Mouse (Mus musculus) G1E (cell line): ENCODE measurements around the gene Sp7. TPM values are rescaled to one million over a fixed set of nuclear protein-coding genes. Genes with fewer than 3 reads are reported as not detected.

Source experiments
- ATAC-seq: 2 replicates; pipeline ENCODE4 v1.8.0; 2016; ENCODE audit warnings: mild to moderate bottlenecking; ENCODE audit not compliant: insufficient number of reproducible peaks, poor library complexity, low FRiP score, severe bottlenecking; ENCODE audit errors: extremely low read depth
- DNase-seq: peaks from one replicate; pipeline ENCODE4 v3.0.0; 2012; ENCODE audit warnings: low spot score
- H3K27me3 ChIP-seq: 2 replicates; pipeline ENCODE4 v1.6.1; 2012; ENCODE audit warnings: mild to moderate bottlenecking, low read length, inconsistent platforms; ENCODE audit not compliant: insufficient read depth
- H3K36me3 ChIP-seq: replicated peaks from 2 replicates; pipeline ENCODE3; 2012; ENCODE audit warnings: mild to moderate bottlenecking, inconsistent platforms
- H3K4me1 ChIP-seq: 2 replicates; pipeline ENCODE4 v1.6.1; 2012; ENCODE audit warnings: low read depth, low read length, inconsistent platforms, mixed read lengths; ENCODE audit not compliant: insufficient read depth
- H3K4me3 ChIP-seq: 2 replicates; pipeline ENCODE4 v1.5.1; 2012; ENCODE audit warnings: low read depth, mild to moderate bottlenecking, inconsistent platforms, low read length, moderate library complexity, mixed read lengths
- H3K9me3 ChIP-seq: replicated peaks from 2 replicates; pipeline ENCODE4 v1.6.1; 2012; ENCODE audit warnings: inconsistent platforms
- CTCF ChIP-seq: IDR thresholded peaks from 2 replicates; pipeline ENCODE4 v1.5.1; 2012; ENCODE audit warnings: low read depth, low read length, inconsistent platforms, mixed read lengths
- GATA1 ChIP-seq: IDR thresholded peaks from 2 replicates; pipeline ENCODE4 v1.6.1; 2012; ENCODE audit warnings: borderline replicate concordance, low read length, inconsistent platforms, mixed read lengths
- GATA2 ChIP-seq: IDR thresholded peaks from 2 replicates; pipeline ENCODE4 v1.6.1; 2012; ENCODE audit warnings: low read depth, low read length, inconsistent platforms, borderline replicate concordance
- POLR2AphosphoS5 ChIP-seq: IDR thresholded peaks from 2 replicates; pipeline ENCODE4 v1.6.1; 2012; ENCODE audit warnings: low read depth, low read length, inconsistent platforms; ENCODE audit not compliant: insufficient replicate concordance
- TAL1 ChIP-seq: conservative IDR thresholded peaks from 2 replicates; pipeline ENCODE4 v1.6.1; 2012; ENCODE audit warnings: low read depth, low read length, inconsistent platforms, mixed read lengths
- polyA plus RNA-seq: library from polyadenylated mRNA; stranded (reverse); fragments of >175 nt; gene quantifications from 2 replicates; pipeline ENCODE4 v1.2.3, GENCODE M21; 2012
- total RNA-seq, 2 experiments: library from RNA; stranded (forward) in 1 of 2; stranded (reverse) in 1 of 2; fragments of 200-1000 nt in 1 of 2; fragments of >200 nt in 1 of 2; fragmentation: Nextera tagmentation in 1 of 2; gene quantifications; 2 replicates each; pipeline ENCODE4 v1.2.3; 2014 to 2017

Gene Sp7
- total and polyA plus RNA-seq, 3 experiments: 0.16 TPM; not detected in 2

DNA sequence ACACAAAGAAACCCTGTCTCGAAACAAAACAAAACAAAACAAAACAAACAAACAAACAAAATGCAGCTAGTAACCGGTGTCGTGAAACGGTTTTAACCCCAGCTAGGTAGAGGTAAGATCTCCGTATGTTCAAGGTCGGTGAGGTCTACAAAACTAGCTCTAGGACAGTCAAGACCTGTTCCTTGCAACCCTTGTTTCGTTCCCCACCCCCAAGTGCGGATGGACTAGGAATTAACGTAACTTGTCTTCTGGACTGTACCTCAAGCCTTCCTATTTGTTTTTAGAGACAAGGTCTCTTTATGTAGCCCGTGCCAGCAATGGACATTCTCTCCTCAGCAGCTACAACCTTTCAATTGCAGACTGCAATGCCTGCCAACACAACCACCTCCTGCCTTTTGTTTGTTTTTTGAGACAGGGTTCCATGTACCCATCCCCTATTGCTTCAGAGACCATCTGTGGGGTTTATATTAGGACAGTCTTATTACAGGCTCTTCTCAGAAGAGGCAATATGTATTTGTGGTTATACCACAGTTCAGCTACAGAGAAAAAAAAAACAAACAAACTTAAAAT, 33.6 kb upstream of the Sp7 start:
- Histone ChIP-seq H3K36me3 (no peaks in the 10 kb centered on the region), H3K27me3 (no peaks in the 10 kb centered on the region), H3K4me1 (peaks cover 58% of the 10 kb centered on the region), H3K9me3 (no peaks in the 10 kb centered on the region), H3K4me3 (peak overlapping the region; percentile 74; the same call in 1 of the 2 replicates)
- DNase-seq (no peak), ATAC-seq (no peak)
- TF ChIP-seq POLR2AphosphoS5 (no peak), TAL1 (no peak), GATA2 (no peak), CTCF (no peak), GATA1 (no peak)

DNA sequence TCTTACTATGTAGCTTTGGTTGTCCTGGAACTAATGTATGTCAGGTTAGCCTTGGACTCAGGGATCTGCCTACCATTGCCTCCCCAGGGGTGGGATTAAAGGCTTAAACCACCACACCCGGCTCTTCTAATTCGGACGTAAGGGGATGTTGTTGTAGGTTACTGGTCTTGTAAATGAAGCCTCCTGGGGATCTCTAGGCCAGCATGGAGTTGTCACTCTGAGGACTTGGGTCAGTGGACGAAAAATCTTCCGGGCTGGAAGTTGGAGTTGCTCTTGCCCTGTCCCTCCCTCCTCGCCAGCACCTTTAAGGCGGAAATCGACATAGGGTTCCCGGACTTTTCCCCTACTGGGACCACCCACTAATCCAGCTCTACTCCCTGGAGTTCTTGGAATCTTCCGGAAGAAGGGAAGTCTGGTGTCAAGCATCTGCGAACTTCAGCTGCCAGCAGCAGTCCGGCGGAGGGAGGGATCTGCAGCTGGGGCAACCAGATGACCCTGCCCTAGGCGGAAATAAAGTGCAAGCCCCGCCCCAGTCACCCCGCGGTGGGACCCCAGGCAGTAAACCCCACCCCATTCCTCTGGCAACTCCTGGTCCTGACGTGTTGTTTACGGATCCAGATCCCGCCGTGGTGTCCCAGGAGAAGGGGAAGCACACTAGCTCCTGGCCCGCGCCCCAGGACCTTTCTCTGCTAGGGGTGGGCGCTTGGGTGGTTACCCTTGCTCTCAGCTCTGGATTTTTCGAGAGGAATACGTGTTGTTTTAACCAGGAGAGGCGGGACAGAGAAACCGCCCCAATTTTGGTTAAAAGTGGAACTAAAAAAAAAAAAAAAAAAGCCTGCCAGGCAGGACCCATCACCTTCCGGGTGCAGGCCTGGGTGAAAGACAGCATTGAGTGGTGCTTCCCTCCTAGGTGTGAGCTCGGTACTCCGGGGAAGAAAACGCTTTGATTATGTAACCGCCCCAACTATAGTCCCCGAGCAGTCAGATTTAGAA, 32.5 kb upstream of the Sp7 start:
- peak; percentile 78 for ATAC-seq
- peaks cover 60% of the 10 kb centered on the region for H3K4me1 ChIP-seq

DNA sequence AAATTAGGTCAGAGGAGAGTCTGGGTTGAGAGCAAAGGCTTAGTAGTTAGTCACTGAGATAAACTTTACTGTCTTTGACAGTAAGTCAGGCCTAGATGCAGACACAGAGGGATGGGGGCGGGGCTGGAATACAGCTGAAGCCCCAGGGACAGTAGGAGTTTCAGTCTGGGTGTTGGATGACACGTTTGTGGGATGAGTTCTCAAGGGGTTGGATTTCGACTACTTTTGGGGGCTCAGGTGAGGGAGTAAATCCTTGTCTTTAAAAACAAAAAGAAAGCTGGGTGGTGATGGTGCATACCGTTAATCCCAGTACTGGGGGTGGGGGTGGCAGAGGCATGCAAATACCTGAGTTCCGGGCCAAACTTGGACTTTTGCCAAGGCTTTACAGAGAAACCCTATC, 31.6 kb upstream of the Sp7 start:
- no peaks in the 10 kb centered on the region for H3K27me3 ChIP-seq
- ATAC-seq (no peak), DNase-seq (no peak)
- peak overlapping the region; percentile 74 for H3K4me3 ChIP-seq
- no peaks in the 10 kb centered on the region for H3K36me3 ChIP-seq
- no peaks in the 10 kb centered on the region for H3K9me3 ChIP-seq
- TF ChIP-seq GATA1: no peak
- no peak for TF ChIP-seq CTCF
- TF ChIP-seq POLR2AphosphoS5: no peak
- no peak for TF ChIP-seq GATA2
- H3K4me1 ChIP-seq: peaks cover 65% of the 10 kb centered on the region

More for the DNA sequence above, 32.5 kb upstream of the Sp7 start:
- Histone ChIP-seq H3K36me3 (no peaks in the 10 kb centered on the region), H3K27me3 (no peaks in the 10 kb centered on the region), H3K9me3 (no peaks in the 10 kb centered on the region), H3K4me3 (peak overlapping the region; percentile 74)
- peak; percentile 83 for DNase-seq
- TF ChIP-seq TAL1 (no peak), GATA1 (no peak)

DNA sequence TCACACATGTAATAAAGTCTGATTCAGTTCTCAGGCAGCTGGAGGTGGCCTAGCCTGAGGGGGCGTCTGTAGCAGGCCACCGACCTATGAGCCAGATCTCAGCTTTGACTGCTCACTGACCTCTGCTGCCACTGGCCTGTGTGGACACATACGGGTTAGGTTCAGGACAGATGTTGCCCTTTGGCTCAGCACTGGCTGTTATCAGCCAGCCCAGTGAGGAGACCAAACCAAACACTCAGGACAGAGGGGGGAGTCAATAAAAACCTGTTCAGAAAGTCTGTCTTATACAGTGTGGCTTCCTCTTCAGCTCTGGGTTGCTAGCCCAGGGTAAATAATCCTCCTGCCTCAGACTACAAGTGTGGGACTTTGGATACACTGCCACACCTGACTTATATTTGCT, 28.1 kb upstream of the Sp7 start:
- DNase-seq (no peak), ATAC-seq (peak; percentile 51; the same call in 1 of the 2 replicates)
- peak; percentile 27; the same call in 1 of the 2 replicates for TF ChIP-seq TAL1
- no peak for TF ChIP-seq CTCF
- Histone ChIP-seq H3K4me3 (peak overlapping the region; percentile 47; the same call in 1 of the 2 replicates), H3K4me1 (peaks cover 74% of the 10 kb centered on the region), H3K9me3 (no peaks in the 10 kb centered on the region), H3K27me3 (no peaks in the 10 kb centered on the region), H3K36me3 (no peaks in the 10 kb centered on the region)

DNA sequence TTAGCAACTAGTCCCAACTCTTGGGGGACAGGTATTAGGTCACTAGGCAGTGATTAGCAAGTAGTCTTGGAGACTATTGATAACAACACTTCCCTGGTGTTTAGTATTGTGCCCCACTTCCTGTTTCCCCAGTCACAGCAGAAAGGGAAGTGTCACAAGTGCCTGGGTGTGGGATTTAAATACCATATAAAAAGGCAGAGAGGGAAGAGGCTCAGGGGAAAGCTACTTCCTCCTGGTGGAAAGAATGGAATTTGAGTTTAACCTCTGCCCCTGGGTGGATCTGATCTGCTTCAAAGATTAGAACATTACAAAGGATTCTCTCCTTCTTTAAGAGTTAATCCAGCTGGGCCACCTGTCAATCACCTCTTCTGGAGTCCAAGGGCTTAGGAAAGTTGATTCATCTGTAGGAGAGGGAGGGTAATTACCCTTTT, 26.6 kb upstream of the Sp7 start:
- Histone ChIP-seq H3K9me3 (no peaks in the 10 kb centered on the region), H3K4me3 (no peak overlapping the region), H3K36me3 (no peaks in the 10 kb centered on the region), H3K4me1 (peaks cover 68% of the 10 kb centered on the region), H3K27me3 (no peaks in the 10 kb centered on the region)
- TF ChIP-seq POLR2AphosphoS5: no peak
- ATAC-seq (peak; percentile 68), DNase-seq (peak; percentile 56)

DNA sequence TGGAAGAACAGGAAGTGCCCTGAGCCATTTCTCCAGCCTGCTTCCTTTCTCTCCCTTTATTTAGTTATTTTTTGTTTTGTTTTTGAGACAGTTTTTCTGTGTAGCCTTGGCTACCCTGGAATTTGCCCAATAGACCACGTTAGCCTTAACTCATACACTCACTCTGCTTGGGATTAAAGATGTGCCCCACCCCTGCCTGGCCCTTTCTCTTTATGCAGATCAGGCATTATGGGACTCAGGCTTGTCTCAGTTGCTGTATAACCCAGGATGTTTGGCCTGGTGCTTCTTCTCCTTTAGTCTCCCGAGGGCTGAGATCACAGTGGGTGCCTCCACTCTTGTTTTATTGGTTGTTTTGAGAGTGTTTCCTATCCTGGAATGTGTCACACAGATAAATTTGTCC, 25.5 kb upstream of the Sp7 start:
- no peaks in the 10 kb centered on the region for H3K36me3 ChIP-seq
- no peak for TF ChIP-seq GATA2
- no peak for TF ChIP-seq CTCF
- no peak for TF ChIP-seq GATA1
- no peak for TF ChIP-seq TAL1
- TF ChIP-seq POLR2AphosphoS5: no peak
- ATAC-seq (no peak), DNase-seq (no peak)
- H3K27me3 ChIP-seq: no peaks in the 10 kb centered on the region
- H3K9me3 ChIP-seq: no peaks in the 10 kb centered on the region
- peaks cover 65% of the 10 kb centered on the region for H3K4me1 ChIP-seq
- no peak overlapping the region for H3K4me3 ChIP-seq
